Mouse (Mus musculus): ENCODE measurements at regions not wholly inside any gene's neighbourhood (a gene's known extent, or its start where the extent isn't known, plus 50 kb on each side); places are given as distances from the start of the nearest gene placed in this dataset.

DNA sequence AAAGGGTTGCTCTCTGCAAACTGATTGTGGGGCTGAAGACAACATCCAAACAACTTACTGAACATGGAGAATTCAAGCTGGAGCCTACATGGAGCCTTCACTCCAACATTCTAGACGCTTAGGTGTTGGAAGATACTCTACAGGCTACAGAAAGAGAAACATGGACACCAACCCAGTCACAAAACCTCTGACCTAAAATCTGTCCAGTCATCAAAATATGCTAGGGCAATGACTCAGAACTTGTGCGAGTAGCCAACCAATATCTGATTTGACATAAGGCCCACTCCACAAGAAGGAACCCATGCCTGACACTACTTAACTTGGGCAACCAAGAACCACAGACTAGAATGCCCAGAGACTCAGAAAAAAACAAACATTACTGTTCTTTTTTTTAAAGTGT is 90.2 kb upstream of the Prep start:
- no peaks in the 10 kb centered on the region for H3K9me3 ChIP-seq (ENCODE audit: control insufficient read depth, low read length)
- no peak overlapping the region for H3K4me3 ChIP-seq (ENCODE audit: low read depth, low read length)
- H3K4me2 ChIP-seq (ENCODE audit: low read depth, severe bottlenecking): no peak overlapping the region
- WGBS: 90% methylated on average over 2 of the region's 2 CpGs
- H3K9ac ChIP-seq (ENCODE audit: low read length): no peak overlapping the region
- DNase-seq (ENCODE audit: low spot score) (no peak), ATAC-seq (ENCODE audit: insufficient number of reproducible peaks, low FRiP score, low TSS enrichment, low read depth) (no peak)
- H3K27me3 ChIP-seq (ENCODE audit: control insufficient read depth, insufficient read depth, low read length): no peaks in the 10 kb centered on the region
- H3K4me1 ChIP-seq (ENCODE audit: control insufficient read depth, insufficient read depth, low read length): peaks cover 3% of the 10 kb centered on the region; the same call in 1 of the 2 replicates
- no peak overlapping the region for H3K27ac ChIP-seq (replicated peaks; ENCODE audit: low read depth, low read length)
- H3K36me3 ChIP-seq (ENCODE audit: control insufficient read depth, insufficient read depth, low read length): no peaks in the 10 kb centered on the region

DNA sequence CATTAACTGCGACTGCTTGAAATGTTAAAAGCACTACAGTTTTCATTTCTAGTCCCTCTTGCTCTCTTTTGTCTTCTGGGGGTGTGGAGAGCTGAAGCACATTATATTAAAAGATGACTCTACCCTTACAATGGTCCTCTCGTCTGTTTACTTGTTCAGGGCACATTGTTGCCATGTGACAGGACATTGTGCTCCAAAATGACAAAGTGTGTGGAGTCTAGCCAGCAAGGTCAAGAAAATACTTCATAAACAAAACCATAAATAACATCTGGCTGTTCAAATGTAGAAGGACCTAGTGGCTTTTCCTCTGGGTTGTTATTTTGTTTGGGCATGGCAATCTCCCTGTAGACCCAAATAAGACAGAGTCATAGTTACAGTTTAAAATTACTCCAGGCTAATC is 95.1 kb upstream of the Prep start:
- H3K4me3 ChIP-seq (ENCODE audit: low read depth, low read length): no peak overlapping the region
- DNase-seq (ENCODE audit: low spot score) (no peak), ATAC-seq (ENCODE audit: insufficient number of reproducible peaks, low FRiP score, low TSS enrichment, low read depth) (no peak)
- H3K27ac ChIP-seq (replicated peaks; ENCODE audit: low read depth, low read length): no peak overlapping the region
- no peak overlapping the region for H3K4me2 ChIP-seq (ENCODE audit: low read depth, severe bottlenecking)
- H3K27me3 ChIP-seq (ENCODE audit: control insufficient read depth, insufficient read depth, low read length): no peaks in the 10 kb centered on the region
- H3K9ac ChIP-seq (ENCODE audit: low read length): no peak overlapping the region
- H3K9me3 ChIP-seq (ENCODE audit: control insufficient read depth, low read length): no peaks in the 10 kb centered on the region
- 79% methylated on average over 2 of the region's 2 CpGs for whole genome bisulfite sequencing
- no peaks in the 10 kb centered on the region for H3K4me1 ChIP-seq (ENCODE audit: control insufficient read depth, insufficient read depth, low read length)
- H3K36me3 ChIP-seq (ENCODE audit: control insufficient read depth, insufficient read depth, low read length): no peaks in the 10 kb centered on the region

DNA sequence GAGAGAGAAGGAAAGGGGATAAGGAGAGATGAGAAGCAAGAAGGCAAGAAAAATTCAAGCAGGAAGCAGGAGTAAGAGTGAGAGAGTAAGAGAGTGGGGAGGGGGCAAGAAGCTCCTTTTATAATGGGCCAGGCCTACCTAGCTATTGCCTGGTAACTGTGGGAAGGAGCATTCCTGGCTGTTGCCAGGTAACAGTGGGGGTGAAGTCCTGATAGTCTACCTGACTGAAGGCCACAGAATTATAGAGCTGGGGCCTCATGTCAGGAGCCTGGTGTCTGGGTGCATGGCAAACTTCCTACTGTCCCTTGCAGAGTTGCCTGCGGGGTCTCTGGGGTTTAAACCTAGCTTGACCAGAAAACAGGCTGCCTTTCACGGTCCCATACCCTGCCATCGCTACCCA is 107.0 kb upstream of the Prep start:
- H3K4me1 ChIP-seq (ENCODE audit: control insufficient read depth, insufficient read depth, low read length): no peaks in the 10 kb centered on the region
- no peaks in the 10 kb centered on the region for H3K36me3 ChIP-seq (ENCODE audit: control insufficient read depth, insufficient read depth, low read length)
- ATAC-seq (ENCODE audit: insufficient number of reproducible peaks, low FRiP score, low TSS enrichment, low read depth) (no peak), DNase-seq (ENCODE audit: low spot score) (no peak)
- H3K9ac ChIP-seq (ENCODE audit: low read length): no peak overlapping the region
- no peaks in the 10 kb centered on the region for H3K9me3 ChIP-seq (ENCODE audit: control insufficient read depth, low read length)
- no peaks in the 10 kb centered on the region for H3K27me3 ChIP-seq (ENCODE audit: control insufficient read depth, insufficient read depth, low read length)
- no peak overlapping the region for H3K4me2 ChIP-seq (ENCODE audit: low read depth, severe bottlenecking)
- H3K4me3 ChIP-seq (ENCODE audit: low read depth, low read length): no peak overlapping the region
- 89% methylated on average over 3 of the region's 3 CpGs for WGBS
- no peak overlapping the region for H3K27ac ChIP-seq (replicated peaks; ENCODE audit: low read depth, low read length)

DNA sequence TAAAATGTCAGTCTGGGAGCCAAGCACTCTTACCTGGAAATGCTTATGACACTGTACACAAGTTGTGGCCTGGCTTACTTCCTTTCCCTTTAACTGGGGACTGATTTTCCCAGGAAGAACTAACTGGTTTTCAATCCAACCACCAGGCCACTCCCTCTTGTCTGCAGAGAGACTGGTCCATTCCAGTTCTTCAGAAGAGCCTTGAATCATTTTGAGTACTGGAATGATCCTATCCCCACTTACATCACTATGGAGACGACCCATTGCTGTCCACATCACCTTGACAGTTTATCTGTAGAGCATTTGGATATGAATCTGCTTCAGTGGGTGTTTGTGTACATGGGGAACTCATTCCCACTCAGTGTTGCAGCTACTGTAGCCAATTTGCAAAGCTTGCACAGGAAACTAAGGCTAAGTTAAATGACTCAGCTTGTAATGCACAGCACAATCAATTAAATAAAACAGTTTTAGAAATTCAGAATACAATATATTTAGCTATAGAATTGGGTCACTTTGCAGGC is 121.7 kb upstream of the Prep start:
- no peaks in the 10 kb centered on the region for H3K27me3 ChIP-seq (ENCODE audit: control insufficient read depth, insufficient read depth, low read length)
- H3K36me3 ChIP-seq (ENCODE audit: control insufficient read depth, insufficient read depth, low read length): no peaks in the 10 kb centered on the region
- H3K27ac ChIP-seq (replicated peaks; ENCODE audit: low read depth, low read length): no peak overlapping the region
- DNase-seq (ENCODE audit: low spot score) (no peak), ATAC-seq (ENCODE audit: insufficient number of reproducible peaks, low FRiP score, low TSS enrichment, low read depth) (no peak)
- no peak overlapping the region for H3K4me2 ChIP-seq (ENCODE audit: low read depth, severe bottlenecking)
- no peak overlapping the region for H3K4me3 ChIP-seq (ENCODE audit: low read depth, low read length)
- H3K9me3 ChIP-seq (ENCODE audit: control insufficient read depth, low read length): no peaks in the 10 kb centered on the region
- no peak overlapping the region for H3K9ac ChIP-seq (ENCODE audit: low read length)
- no peaks in the 10 kb centered on the region for H3K4me1 ChIP-seq (ENCODE audit: control insufficient read depth, insufficient read depth, low read length)
- 78% methylated on average over 1 of the region's 1 CpGs for WGBS

DNA sequence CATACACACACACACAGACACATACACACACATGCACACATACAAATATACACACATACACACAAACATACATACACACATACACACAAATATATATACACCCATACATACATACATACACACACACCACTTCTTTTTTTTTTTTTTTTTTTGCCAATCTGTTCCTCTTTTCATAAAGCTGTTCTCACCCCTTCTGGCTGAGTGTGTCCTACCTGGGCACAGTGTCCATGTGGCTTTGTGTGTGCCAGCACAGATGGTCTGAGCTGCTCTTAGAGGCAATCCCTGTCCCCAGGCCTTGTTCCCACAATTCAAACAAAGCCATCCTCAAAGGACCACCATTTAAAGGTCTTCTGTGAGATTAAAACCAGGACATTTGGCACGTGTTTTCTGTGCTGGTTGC is 127.6 kb upstream of the Prep start:
- Histone ChIP-seq H3K9ac (ENCODE audit: low read length) (no peak overlapping the region), H3K36me3 (ENCODE audit: control insufficient read depth, insufficient read depth, low read length) (no peaks in the 10 kb centered on the region), H3K27me3 (ENCODE audit: control insufficient read depth, insufficient read depth, low read length) (no peaks in the 10 kb centered on the region), H3K4me2 (ENCODE audit: low read depth, severe bottlenecking) (no peak overlapping the region), H3K4me1 (ENCODE audit: control insufficient read depth, insufficient read depth, low read length) (no peaks in the 10 kb centered on the region), H3K9me3 (ENCODE audit: control insufficient read depth, low read length) (no peaks in the 10 kb centered on the region), H3K4me3 (ENCODE audit: low read depth, low read length) (no peak overlapping the region), H3K27ac (replicated peaks; ENCODE audit: low read depth, low read length) (no peak overlapping the region)
- DNase-seq (ENCODE audit: low spot score) (no peak), ATAC-seq (ENCODE audit: insufficient number of reproducible peaks, low FRiP score, low TSS enrichment, low read depth) (no peak)
- 57% methylated on average over 1 of the region's 1 CpGs for WGBS

DNA sequence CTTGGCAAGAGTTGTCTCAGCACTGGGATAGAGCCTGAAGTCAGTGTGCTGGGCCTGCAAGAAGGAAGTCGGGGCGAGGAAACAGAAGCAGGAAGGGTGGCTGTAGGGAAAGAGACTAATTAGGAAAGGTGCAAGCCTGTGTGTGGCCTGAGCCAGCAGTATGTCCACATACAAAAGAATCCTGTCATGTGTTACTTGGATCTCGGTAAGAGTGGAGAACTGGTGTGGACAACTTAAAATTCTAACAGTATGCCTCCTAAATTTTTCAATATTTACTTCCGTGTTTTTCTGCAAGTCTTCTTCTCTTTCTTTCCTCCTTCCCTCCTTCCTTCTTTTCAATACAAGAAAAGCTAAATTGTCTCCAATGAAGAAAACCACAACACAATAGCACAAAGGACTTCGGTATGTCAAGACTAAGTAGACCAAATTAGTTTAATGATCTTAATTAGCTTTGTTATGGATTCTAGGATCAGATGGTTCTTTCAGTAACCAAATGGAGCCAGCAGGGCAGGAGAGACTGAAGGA is 130.0 kb upstream of the Prep start:
- ATAC-seq (ENCODE audit: insufficient number of reproducible peaks, low FRiP score, low TSS enrichment, low read depth): no peak
- Histone ChIP-seq H3K4me3 (ENCODE audit: low read depth, low read length) (no peak overlapping the region), H3K4me2 (ENCODE audit: low read depth, severe bottlenecking) (no peak overlapping the region), H3K27ac (replicated peaks; ENCODE audit: low read depth, low read length) (no peak overlapping the region), H3K9ac (ENCODE audit: low read length) (no peak overlapping the region), H3K27me3 (ENCODE audit: control insufficient read depth, insufficient read depth, low read length) (no peaks in the 10 kb centered on the region), H3K36me3 (ENCODE audit: control insufficient read depth, insufficient read depth, low read length) (no peaks in the 10 kb centered on the region), H3K4me1 (ENCODE audit: control insufficient read depth, insufficient read depth, low read length) (no peaks in the 10 kb centered on the region), H3K9me3 (ENCODE audit: control insufficient read depth, low read length) (no peaks in the 10 kb centered on the region)
- WGBS: 88% methylated on average over 5 of the region's 5 CpGs
- DNase-seq (ENCODE audit: low spot score): no peak

DNA sequence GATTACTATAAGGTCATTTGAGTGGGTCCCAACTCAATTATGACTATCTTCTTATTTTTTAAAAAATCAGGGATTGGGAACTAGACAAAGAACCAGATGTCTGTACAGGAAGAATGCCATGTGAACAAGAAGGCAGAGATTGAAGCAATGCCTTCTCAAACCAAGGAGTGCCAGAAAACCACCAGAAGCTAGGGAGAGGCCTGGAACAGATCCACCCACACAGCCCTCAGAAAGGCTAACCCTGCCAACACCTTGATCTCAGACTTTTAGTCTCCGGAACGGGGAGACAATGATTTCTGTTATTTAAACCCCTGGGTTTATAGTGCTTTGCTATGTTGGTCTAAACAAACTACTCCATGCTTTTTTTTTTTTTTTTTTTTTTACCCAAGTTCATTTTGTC is 136.2 kb upstream of the Prep start:
- no peak overlapping the region for H3K27ac ChIP-seq (replicated peaks; ENCODE audit: low read depth, low read length)
- H3K27me3 ChIP-seq (ENCODE audit: control insufficient read depth, insufficient read depth, low read length): no peaks in the 10 kb centered on the region
- ATAC-seq (ENCODE audit: insufficient number of reproducible peaks, low FRiP score, low TSS enrichment, low read depth) (no peak), DNase-seq (ENCODE audit: low spot score) (no peak)
- H3K4me3 ChIP-seq (ENCODE audit: low read depth, low read length): no peak overlapping the region
- no peaks in the 10 kb centered on the region for H3K9me3 ChIP-seq (ENCODE audit: control insufficient read depth, low read length)
- WGBS: 82% methylated on average over 2 of the region's 2 CpGs
- H3K4me2 ChIP-seq (ENCODE audit: low read depth, severe bottlenecking): no peak overlapping the region
- H3K9ac ChIP-seq (ENCODE audit: low read length): no peak overlapping the region
- no peaks in the 10 kb centered on the region for H3K4me1 ChIP-seq (ENCODE audit: control insufficient read depth, insufficient read depth, low read length)
- no peaks in the 10 kb centered on the region for H3K36me3 ChIP-seq (ENCODE audit: control insufficient read depth, insufficient read depth, low read length)

DNA sequence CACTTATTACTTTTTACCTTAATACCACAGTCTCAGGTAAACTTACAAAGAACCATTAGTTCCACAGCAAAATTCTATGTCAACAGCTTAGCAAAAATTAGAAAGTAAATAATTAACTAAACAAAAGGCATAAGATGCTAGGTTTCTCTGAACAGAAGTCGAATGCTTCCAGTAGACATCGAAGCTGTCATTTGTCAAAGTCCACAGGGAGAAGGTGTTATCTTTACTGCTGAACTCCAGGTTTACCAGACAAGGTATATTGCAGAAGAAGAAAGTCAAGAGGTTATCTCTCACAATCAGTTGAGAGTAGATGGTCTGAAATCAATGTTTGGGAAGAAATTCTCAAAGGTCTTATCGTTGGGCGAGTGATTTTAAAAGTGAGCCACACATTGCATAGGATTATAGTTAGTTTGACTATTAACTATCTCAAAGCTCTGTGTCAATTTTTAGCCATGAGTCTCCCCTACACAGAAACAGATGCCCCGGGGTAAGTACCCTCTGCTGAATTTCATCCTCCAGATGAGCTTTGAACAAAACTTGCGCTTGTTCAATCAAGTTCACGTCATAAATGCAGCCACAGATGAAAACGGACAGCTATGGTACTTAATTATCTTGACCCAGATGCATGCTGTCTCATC is 153.1 kb upstream of the Prep start:
- Histone ChIP-seq H3K4me3 (ENCODE audit: low read depth, low read length) (no peak overlapping the region), H3K9me3 (ENCODE audit: control insufficient read depth, low read length) (no peaks in the 10 kb centered on the region), H3K27me3 (ENCODE audit: control insufficient read depth, insufficient read depth, low read length) (no peaks in the 10 kb centered on the region), H3K4me2 (ENCODE audit: low read depth, severe bottlenecking) (no peak overlapping the region), H3K27ac (replicated peaks; ENCODE audit: low read depth, low read length) (no peak overlapping the region), H3K4me1 (ENCODE audit: control insufficient read depth, insufficient read depth, low read length) (no peaks in the 10 kb centered on the region), H3K36me3 (ENCODE audit: control insufficient read depth, insufficient read depth, low read length) (no peaks in the 10 kb centered on the region), H3K9ac (ENCODE audit: low read length) (no peak overlapping the region)
- DNase-seq (ENCODE audit: low spot score) (no peak), ATAC-seq (ENCODE audit: insufficient number of reproducible peaks, low FRiP score, low TSS enrichment, low read depth) (no peak)
- WGBS: 82% methylated on average over 8 of the region's 8 CpGs

DNA sequence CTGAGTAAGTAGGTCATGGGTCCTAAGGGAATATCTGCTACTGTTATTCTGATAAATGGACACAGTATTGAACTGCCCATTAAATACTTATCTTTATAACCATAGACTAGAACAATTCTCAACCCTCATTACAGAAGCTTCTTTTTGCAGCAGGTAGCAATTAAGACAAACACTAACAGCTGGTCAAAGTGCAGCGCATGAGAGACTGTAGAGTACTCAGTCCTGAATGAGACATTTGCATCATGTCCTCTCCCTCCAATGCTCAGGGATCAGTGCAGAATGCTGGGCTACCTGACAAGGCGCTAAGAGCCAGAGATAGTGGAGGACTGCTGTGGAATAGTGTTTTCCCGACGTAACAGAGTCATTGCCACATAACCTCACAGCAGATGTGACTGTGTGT is 162.5 kb upstream of the Prep start:
- Histone ChIP-seq H3K9me3 (ENCODE audit: control insufficient read depth, low read length) (no peaks in the 10 kb centered on the region), H3K4me3 (ENCODE audit: low read depth, low read length) (no peak overlapping the region), H3K4me2 (ENCODE audit: low read depth, severe bottlenecking) (no peak overlapping the region), H3K4me1 (ENCODE audit: control insufficient read depth, insufficient read depth, low read length) (no peaks in the 10 kb centered on the region), H3K9ac (ENCODE audit: low read length) (no peak overlapping the region), H3K27me3 (ENCODE audit: control insufficient read depth, insufficient read depth, low read length) (no peaks in the 10 kb centered on the region), H3K27ac (replicated peaks; ENCODE audit: low read depth, low read length) (no peak overlapping the region), H3K36me3 (ENCODE audit: control insufficient read depth, insufficient read depth, low read length) (no peaks in the 10 kb centered on the region)
- 88% methylated on average over 4 of the region's 4 CpGs for whole genome bisulfite sequencing
- DNase-seq (ENCODE audit: low spot score) (no peak), ATAC-seq (ENCODE audit: insufficient number of reproducible peaks, low FRiP score, low TSS enrichment, low read depth) (no peak)

All from limb, embryonic 11.5 days (tissue).